Mouse (Mus musculus): ENCODE data around the gene Bbs9.
"Not testable (repeated sequence)": the region's sequence is repeated elsewhere in the genome, so short reads cannot be mapped to it uniquely, and the experiment has no call there.

Bbs9 gene

DNA sequence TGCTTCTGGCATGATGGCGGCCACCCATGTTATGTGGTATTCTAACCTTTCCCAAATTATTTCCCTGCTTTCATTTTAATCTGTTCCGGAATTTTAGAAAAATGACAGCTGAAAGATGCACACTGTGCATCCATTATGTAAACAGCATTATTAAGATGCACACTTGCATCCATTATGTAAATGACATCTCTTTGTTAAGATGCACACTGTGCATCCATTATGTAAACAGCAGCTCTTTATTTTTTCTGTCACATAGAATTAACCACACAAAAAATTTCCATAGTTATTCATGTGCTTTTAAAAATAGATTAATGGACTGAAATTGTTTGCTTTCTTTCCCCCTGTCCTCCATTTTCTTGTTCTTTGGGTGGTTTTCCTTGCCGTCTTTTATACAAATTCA is 373.3 kb downstream of the Bbs9 start:
- DNase-seq (ENCODE audit: low spot score in 2 of 2), result no peak

DNA sequence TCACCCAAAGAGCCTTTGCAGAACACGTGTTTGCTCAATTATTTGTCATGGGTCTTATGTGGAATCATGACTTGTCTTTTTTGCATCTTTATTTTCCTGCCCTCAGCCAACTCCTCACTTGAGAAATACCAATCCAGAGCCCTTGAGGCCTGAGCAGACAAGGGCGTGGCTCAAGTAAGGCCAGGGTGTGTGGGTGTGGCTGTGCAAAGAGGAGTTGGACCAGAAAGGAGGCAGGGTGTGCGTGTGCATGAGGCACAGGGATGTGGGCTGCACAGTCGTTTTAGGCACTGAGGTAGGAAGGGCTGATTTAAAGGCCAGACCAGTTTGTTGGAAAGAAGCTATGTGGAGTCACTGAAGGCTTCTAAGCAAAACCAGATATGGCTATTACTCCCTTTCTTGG is 373.7 kb downstream of the Bbs9 start:
- no peak for DNase-seq (ENCODE audit: low spot score in 2 of 2)

DNA sequence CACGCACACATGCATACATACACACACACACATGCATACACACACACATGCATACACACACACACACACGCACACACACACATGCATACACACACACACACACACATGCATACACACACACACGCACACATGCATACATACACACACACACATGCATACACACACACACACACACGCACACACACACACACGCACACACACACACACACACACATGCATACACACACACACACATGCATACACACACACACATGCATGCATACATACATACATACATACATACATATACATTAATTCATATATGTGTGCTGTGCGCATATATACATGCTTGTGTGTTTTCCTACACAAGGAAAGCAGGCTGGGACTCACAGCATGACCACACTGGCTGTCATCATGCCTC is 393.6 kb downstream of the Bbs9 start:
- DNase-seq (ENCODE audit: low spot score in 2 of 2), result not testable (repeated sequence)

DNA sequence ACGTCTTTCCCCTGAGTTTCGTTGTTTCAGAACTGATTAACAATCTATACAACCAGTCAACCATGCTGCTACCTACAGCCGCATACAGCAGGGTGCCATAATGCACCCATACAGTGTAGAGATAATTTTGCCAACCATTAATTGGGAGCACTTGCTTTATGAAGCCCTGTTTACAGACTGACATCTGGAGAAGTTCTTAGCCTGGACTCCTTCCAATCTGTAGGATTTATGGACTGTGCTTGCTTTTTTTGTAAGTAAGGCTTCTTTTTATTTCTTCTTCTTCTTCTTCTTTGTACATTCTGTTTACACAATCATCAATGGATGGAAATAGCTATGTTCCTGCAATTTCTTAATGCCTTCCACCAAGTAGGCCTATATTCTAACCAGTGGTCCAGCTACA is 395.1 kb downstream of the Bbs9 start:
- DNase-seq (ENCODE audit: low spot score in 2 of 2), result no peak

DNA sequence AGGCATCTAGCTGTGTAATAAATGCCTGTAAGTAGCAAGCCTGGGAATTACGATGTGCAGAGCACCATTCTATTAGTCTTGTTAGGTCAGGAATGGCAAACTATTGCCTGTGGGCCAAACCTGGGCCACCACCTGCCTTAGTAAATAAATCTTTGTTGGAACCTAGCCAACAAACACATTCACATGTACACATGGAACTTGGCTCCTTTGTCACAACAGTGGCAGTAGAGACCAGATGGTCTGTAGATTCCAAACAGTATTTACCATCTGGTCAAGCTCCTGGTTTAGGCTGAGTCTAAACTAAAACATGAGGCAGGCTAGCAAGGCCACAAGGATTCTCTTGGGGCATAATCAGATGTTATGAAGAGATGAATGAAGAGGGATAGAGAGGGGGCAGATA is 399.7 kb downstream of the Bbs9 start:
- DNase-seq (ENCODE audit: low spot score in 2 of 2), result no peak

DNA sequence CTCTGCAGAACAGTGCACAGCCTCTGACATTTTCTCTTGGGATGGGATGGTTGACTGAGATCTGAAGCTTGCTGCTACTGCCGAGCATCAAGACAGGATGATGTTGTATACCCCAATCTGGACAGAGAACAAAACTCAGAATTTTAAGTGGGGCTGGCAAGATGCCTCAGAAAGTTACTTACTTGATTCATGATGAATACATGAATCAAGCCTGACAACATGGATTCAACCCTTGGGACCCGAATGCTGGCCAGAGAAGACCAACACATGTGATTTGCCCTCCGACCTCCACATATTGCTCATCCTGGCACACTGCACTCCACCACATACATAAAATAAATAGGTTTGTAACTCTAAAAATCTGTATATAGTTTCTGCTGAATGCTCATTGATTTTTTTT is 403.8 kb downstream of the Bbs9 start:
- no peak for DNase-seq (ENCODE audit: low spot score in 2 of 2)

DNA sequence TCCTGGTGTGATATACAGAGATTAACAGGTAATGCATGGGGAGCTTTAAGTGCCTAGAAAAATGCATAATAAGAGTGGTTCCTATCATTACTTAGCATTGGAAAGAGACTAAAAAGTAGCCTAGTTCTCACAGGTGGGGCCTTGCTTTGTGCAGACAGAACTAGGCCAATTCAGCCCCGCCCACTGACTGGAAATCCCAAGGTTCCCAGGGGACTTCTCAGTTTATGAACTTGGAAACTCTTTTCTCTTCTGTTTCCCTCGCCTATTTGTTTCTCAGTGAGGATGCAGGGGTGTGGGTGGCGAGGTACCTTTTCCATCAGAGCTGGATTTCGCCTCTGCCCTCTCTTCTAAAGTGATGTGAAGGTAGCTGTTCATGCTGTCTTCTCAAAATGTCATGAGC is 410.8 kb downstream of the Bbs9 start:
- no peak for DNase-seq (ENCODE audit: low spot score in 2 of 2)

DNA sequence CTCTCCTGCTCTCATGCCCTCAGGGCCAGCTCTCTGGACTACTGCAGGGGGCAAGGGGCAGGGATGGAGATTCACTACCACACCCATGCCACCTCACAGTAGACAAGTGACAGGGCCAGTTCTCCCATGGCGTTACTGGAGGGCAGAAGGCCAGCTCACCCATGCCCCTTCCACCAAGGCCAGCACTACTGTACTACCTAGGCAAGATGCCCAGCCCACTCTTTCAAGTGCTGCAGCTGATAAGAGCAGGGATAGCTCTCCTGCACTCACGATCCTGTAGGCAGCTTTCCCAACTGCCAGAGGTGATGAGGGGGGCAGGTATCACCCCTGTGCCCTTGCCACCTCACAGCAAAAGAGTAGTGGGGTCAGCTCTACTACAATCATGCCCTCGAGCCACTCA is 429.9 kb downstream of the Bbs9 start:
- no peak for DNase-seq (ENCODE audit: low spot score in 2 of 2)

DNA sequence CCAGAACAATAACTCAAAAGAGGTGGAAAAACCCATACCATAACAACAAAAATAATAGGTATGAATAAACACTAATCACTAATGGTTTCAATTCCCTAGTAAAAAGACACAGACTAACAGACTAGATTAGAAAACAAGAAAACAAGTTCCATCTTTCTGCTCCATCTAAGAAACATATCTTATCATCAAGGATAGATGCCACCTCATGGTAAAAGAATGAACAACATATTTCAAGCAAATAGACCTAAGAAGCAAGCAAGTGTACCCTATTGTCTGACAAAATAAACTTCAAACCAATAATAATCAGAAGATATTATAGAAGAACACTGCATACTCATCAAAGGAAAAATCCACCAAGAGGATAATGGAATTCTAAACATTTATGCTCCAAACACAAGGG is 441.3 kb downstream of the Bbs9 start:
- no peak for DNase-seq (ENCODE audit: low spot score in 2 of 2)

DNA sequence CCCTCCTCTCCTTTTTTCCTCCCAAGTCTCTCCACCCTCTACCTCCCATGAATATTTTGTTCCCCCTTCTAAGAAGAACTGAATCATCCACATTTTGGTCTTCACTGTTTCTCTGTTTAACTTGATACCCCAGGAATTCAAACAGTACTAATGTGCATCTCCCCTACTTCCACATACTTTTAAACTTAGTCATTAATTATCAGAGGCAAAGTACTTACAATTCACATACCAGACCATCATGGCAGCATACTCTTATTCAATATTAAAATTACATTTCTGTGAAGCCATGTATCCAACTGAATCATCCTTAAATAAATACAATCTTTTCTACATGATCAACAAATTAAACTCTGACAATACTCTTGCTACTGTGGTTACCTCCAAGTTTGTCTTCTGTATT is 460.1 kb downstream of the Bbs9 start:
- no peak for DNase-seq (ENCODE audit: low spot score in 2 of 2)
